Mouse (Mus musculus) heart, adult 2 months (tissue): Measurements from ENCODE around the gene Rps6kb2. TPM values are rescaled to one million over a fixed set of nuclear protein-coding genes. Genes with fewer than 3 reads are reported as not detected.
"Not testable (repeated sequence)": the region's sequence is repeated elsewhere in the genome, so short reads cannot be mapped to it uniquely, and the experiment has no call there.

ENCODE experiments used
- DNase-seq, 2 experiments: peaks; one replicate each; pipeline ENCODE4 v3.0.0; 2021
- H3K27ac ChIP-seq: fragments of 200-600 bp; 2 replicates; pipeline ENCODE4 v1.8.1; 2022
- H3K27me3 ChIP-seq: fragments of 200-500 bp; 2 replicates; pipeline ENCODE4 v1.6.1; 2012; ENCODE audit warnings: mild to moderate bottlenecking, low read length, inconsistent platforms, mixed read lengths; ENCODE audit not compliant: control insufficient read depth, insufficient read depth
- H3K36me3 ChIP-seq: fragments of 200-500 bp; 2 replicates; pipeline ENCODE4 v1.6.1; 2012; ENCODE audit warnings: low read length, inconsistent platforms; ENCODE audit not compliant: control insufficient read depth, insufficient read depth
- H3K4me1 ChIP-seq: fragments of 200-500 bp; 2 replicates; pipeline ENCODE4 v1.6.1; 2011; ENCODE audit warnings: low read length; ENCODE audit not compliant: control insufficient read depth, insufficient read depth
- H3K4me3 ChIP-seq: fragments of 200-600 bp; 2 replicates; pipeline ENCODE4 v1.8.1; 2022
- H3K79me2 ChIP-seq: fragments of 200-500 bp; replicated peaks from 2 replicates; pipeline ENCODE4 v1.6.1; 2012; ENCODE audit warnings: mild to moderate bottlenecking, inconsistent platforms, low read length, moderate library complexity, mixed read lengths; ENCODE audit not compliant: control insufficient read depth, insufficient read depth
- H3K9ac ChIP-seq: fragments of 200-500 bp; 2 replicates; pipeline ENCODE4 v1.6.1; 2012; ENCODE audit warnings: low read depth, mild to moderate bottlenecking, control low read depth, inconsistent platforms, low read length, mixed read lengths
- CTCF ChIP-seq: fragments of 200-600 bp; IDR thresholded peaks from 2 replicates; pipeline ENCODE4 v1.8.1; 2022; ENCODE audit warnings: antibody characterized with exemption, mild to moderate bottlenecking, moderate library complexity
- EP300 ChIP-seq: fragments of 200-500 bp; IDR thresholded peaks from 2 replicates; pipeline ENCODE4 v1.6.1; 2011; ENCODE audit warnings: low read depth, low read length, control low read depth; ENCODE audit not compliant: insufficient read depth
- POLR2A ChIP-seq: fragments of 200-500 bp; IDR thresholded peaks from 2 replicates; pipeline ENCODE4 v1.6.1; 2011; ENCODE audit warnings: mild to moderate bottlenecking, low read depth, low read length, control low read depth; ENCODE audit not compliant: insufficient read depth
- WGBS: fragments of 180-500 bp; shearing (Covaris S2); methylation state at CpG from one replicate; pipeline ENCODE4 v1.1.7; 2018; 5-methylcytosine and 5-hydroxymethylcytosine counted together
- intact Hi-C: fragments of 180-260 bp; cut with DNase I; formaldehyde crosslinking; loops from one replicate; pipeline ENCODE4 v1.15.1; 2025
- polyA plus RNA-seq: library from polyadenylated mRNA; depleted of rRNA; stranded (reverse); fragments of >200 nt; gene quantifications from 2 replicates; pipeline ENCODE4 v1.2.3, GENCODE M21; 2012
- total RNA-seq, 2 experiments: library from RNA; stranded (reverse); gene quantifications; 2 replicates each; pipeline ENCODE4 v1.2.3; 2021

Rps6kb2 gene
- total and polyA plus RNA-seq, 3 experiments: 14.7 to 32.9 (median 18.2) TPM

DNA sequence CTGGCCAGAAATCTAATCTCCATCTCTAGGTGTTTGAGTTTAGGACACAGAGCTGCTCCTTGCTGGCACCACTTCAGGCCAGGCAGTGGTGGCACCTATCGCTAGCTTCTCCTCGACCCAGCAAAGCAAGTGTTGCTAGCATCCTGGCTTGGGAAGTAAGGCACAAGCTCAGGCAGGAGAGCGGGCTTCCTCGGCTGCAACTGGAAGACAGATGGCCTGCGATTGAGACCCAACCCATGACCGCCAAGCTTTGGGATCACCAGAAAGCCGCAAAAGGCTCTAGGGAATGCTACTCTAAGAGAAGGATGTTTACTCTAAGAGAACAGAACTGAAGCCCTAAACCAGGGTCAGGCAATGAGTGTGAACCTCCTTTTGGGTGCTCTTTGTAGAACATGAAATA, 33.7 kb downstream of the Rps6kb2 start:
- WGBS: 88% methylated on average over 7 of the region's 7 CpGs
- no peak overlapping the region; the same call in none of the 2 replicates for H3K27ac ChIP-seq
- no peak overlapping the region for H3K4me3 ChIP-seq
- H3K36me3 ChIP-seq: no peaks in the 10 kb centered on the region
- intact Hi-C loops: loop anchor here (5.0 kb wide), 2 partner anchors 73 to 98 kb away; partner anchors contain the start of gene Rad9a
- H3K4me1 ChIP-seq: peaks cover 5% of the 10 kb centered on the region
- DNase-seq: no peak
- H3K9ac ChIP-seq: no peak overlapping the region
- H3K79me2 ChIP-seq: peaks cover 2% of the 10 kb centered on the region
- TF ChIP-seq POLR2A (no peak), CTCF (no peak), EP300 (no peak)
- H3K27me3 ChIP-seq: no peaks in the 10 kb centered on the region

DNA sequence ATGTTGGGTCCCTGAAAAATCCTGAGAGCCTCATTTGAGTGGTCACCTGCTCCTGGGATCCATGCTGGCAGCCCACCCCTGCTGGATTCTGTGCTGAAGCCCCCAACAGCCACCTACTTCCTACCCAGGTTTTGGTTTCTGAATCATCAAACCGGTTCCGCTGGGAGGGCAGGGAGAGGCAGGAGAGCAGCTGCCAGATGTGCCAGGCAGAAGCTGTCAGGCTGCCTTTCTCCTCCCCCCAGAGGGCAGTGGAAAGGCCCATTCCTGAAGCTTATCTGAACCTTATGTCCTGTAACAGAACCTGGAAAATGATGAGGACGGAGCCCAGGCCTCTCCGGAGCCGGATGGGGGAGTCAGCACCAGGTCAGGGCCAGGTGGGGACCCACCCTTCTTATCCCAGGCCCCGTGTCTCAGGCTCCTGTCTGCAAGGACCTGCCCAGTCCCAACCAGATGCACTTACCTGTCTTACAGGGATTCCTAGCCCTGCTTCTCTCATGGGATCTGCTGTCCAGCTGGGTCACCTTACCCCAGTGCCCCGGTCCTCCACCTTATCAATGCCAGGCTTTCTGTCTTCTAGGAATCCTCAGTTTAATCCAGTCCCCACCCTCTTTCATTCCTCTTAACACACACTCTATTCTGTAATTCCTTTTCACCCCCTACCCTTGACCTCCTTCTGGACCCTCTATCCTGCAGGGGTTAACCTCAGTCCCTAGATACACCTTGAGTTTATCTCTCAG, 36.2 kb downstream of the Rps6kb2 start:
- no peaks in the 10 kb centered on the region for H3K27me3 ChIP-seq
- H3K4me1 ChIP-seq: peaks cover 5% of the 10 kb centered on the region
- no peaks in the 10 kb centered on the region for H3K36me3 ChIP-seq
- TF ChIP-seq EP300 (no peak), CTCF (no peak), POLR2A (no peak)
- peaks cover 2% of the 10 kb centered on the region for H3K79me2 ChIP-seq
- DNase-seq: no peak
- 39% methylated on average over 7 of the region's 7 CpGs for WGBS
- H3K27ac ChIP-seq: peak overlapping the region; percentile 89
- H3K4me3 ChIP-seq: peak overlapping the region; percentile 77
- H3K9ac ChIP-seq: peak overlapping the region; percentile 92
- intact Hi-C loops: loop anchor here (2.0 to 5.0 kb wide), 3 partner anchors 36 to 100 kb away; partner anchors contain the start of genes Rad9a and Rps6kb2

DNA sequence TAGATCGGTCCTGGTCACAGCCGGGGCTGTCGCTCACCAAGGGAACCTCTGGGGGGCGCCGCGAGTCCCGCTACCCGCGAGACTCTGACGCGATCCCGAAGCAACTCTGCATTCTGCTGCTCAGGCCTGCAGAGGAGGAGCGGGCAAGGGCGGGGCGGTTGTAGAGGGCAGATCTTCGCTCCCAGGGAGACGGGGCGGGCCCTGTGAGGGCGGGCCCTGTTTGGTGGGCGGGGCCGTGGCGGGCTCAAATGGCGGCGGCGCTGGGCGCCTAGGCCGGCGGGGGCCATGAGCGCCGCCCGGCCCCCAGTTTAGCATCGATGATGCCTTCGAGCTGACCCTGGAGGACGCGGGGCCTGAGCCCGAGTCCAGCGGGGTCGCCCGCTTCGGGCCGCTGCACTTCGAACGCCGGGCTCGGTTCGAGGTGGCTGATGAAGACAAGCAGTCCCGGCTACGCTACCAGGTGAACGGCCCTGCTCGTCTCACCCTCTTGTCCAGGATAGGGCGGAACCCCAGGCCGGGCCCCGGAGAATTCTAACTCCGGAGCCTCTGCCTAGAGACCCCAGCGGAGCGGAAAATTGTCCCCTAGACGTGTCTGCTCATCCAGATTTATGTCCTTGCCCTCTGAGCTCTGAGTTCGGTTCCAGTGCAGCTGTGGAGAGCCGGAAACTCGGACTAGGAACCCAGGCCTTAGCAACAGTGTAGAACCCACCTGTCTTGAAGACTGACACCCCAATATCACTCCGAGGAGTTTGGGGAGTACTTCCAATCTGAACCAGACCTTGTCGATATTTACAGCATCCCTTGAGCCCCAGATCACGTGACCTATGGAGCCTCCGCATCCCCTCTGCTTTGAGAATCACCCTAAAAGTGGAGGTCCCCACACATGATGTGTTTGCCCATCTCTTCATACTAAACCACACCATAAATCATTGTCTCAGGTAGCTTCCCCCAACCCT, 37.1 kb downstream of the Rps6kb2 start, which contains the start of gene Aip:
TSS of gene Aip (minus strand) at position 118 of the 956 bp plus-strand sequence.
- peak; percentile 98 to 99 for DNase-seq
- Histone ChIP-seq H3K27me3 (no peaks in the 10 kb centered on the region), H3K79me2 (peaks cover 2% of the 10 kb centered on the region), H3K27ac (peak within 1 kb of the TSS; percentile 89), H3K36me3 (no peaks in the 10 kb centered on the region), H3K4me1 (peaks cover 5% of the 10 kb centered on the region), H3K9ac (peak within 1 kb of the TSS; percentile 92), H3K4me3 (peak within 1 kb of the TSS; percentile 77)
- 1% methylated on average over 60 of the region's 64 CpGs for WGBS
- TF ChIP-seq POLR2A: peak; percentile 65
- TF ChIP-seq CTCF: peak; percentile 64
- 0 out of 2 replicates have a peak, but pooled peaks have one; percentile 63 for TF ChIP-seq EP300
- intact Hi-C loops: loop anchor here (2.0 to 5.0 kb wide), 3 partner anchors 37 to 101 kb away; partner anchors contain the start of genes Rad9a and Rps6kb2

DNA sequence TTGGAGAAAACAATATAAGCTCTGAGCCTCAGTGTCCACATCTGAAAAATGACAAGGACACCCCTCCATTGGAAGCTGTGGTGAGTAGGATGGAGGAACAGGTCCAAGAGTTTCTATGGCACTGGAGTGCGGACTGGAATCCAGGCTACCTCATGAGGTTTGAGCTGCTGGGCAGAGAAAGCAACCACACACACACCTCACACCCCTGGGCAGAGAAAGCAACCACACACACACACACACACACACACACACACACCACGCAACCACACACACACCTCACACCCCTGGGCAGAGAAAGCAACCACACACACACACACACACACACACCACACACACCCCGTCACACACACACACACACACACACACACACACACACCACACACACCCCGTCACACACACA, 37.9 kb downstream of the Rps6kb2 start:
- not testable (repeated sequence) for H3K27me3 ChIP-seq, H3K79me2 ChIP-seq, H3K4me3 ChIP-seq, DNase-seq, H3K27ac ChIP-seq, H3K36me3 ChIP-seq
- 15% methylated on average over 4 of the region's 4 CpGs for WGBS
- peak overlapping the region; percentile 53 for H3K9ac ChIP-seq
- H3K4me1 ChIP-seq: peaks cover 10% of the 10 kb centered on the region
- intact Hi-C loops: loop anchor here (5.0 kb wide), 2 partner anchors 77 to 102 kb away; partner anchors contain the start of gene Rad9a

DNA sequence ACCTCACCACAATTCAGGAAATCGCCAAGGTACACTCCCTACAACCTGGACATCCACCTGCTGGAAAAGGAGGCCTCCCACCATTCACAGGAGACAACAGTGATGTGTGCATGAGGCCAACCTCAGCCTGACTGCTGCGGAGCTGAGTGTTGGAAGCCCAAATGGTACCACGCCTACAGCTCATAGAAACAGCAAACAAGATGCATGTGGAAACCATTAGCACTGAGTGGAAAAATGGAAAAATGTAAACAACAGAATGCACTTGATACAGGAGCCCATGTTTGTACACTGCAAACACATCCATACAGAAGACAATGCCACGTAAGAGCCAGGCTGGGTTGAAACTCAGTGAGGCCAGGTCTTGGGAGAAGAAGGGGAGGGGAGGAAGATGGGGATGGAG, 38.7 kb downstream of the Rps6kb2 start:
- Histone ChIP-seq H3K4me3 (no peak overlapping the region), H3K9ac (no peak overlapping the region), H3K4me1 (peaks cover 10% of the 10 kb centered on the region), H3K27me3 (no peaks in the 10 kb centered on the region), H3K27ac (no peak overlapping the region), H3K36me3 (peaks cover 2% of the 10 kb centered on the region; the same call in 1 of the 2 replicates), H3K79me2 (peaks cover 2% of the 10 kb centered on the region)
- DNase-seq: no peak
- intact Hi-C loops: no loop called here
- TF ChIP-seq EP300 (no peak), CTCF (no peak), POLR2A (no peak)
- WGBS: 84% methylated on average over 4 of the region's 4 CpGs
